Mouse (Mus musculus) left cerebral cortex, postnatal 36 days (tissue): ENCODE data around the gene Ptma. TPM values are rescaled to one million over a fixed set of nuclear protein-coding genes. Genes with fewer than 3 reads are reported as not detected.

Source experiments
- total RNA-seq, 2 experiments: library from RNA; stranded (reverse); gene quantifications; 2 replicates each; pipeline ENCODE4 v1.2.3; 2021

Gene Ptma
- total RNA-seq, 2 experiments from 2014 or later: 384 TPM

Other genes starting within 250 kb of the Ptma start
- 1 to 10 TPM in 1 of 2 experiments, under 1 TPM in 1; 0.84 to 1.3 TPM for gene B3gnt7, start 223.9 kb upstream of the Ptma start, total RNA-seq
- 100 to 1,000 TPM; 132 to 142 TPM for gene Ncl, start 167.3 kb upstream of the Ptma start, total RNA-seq
- not detected for gene Nmur1, start 100.5 kb upstream of the Ptma start, total RNA-seq
- not detected for gene Tex44, start 100.4 kb upstream of the Ptma start, total RNA-seq
- gene Pde6d, start 55.9 kb downstream of the Ptma start, total RNA-seq: 10 to 100 TPM; 53.3 to 62.6 TPM
- 10 to 100 TPM; 25.2 to 25.8 TPM for gene Cops7b, start 56.2 kb downstream of the Ptma start, total RNA-seq
- gene Nppc, start 143.8 kb downstream of the Ptma start, total RNA-seq: 10 to 100 TPM; 10.8 to 18.4 TPM
- 10 to 100 TPM; 27.2 to 28.4 TPM for gene Dis3l2, start 177.1 kb downstream of the Ptma start, total RNA-seq